Mouse (Mus musculus) left cerebral cortex, adult 8-10 months (tissue): ENCODE data around the gene Fxyd4. TPM values are rescaled to one million over a fixed set of nuclear protein-coding genes. Genes with fewer than 3 reads are reported as not detected.
A peak's percentile ranks its signal among the peaks of the same experiment; 100 is the strongest.

Experiments
- DNase-seq, 2 experiments: peaks; one replicate each; pipeline ENCODE4 v3.0.0; 2022; ENCODE audit warnings: low spot score in 2 of 2
- total RNA-seq, 4 experiments: library from RNA; stranded (reverse); gene quantifications; 2 replicates each; pipeline ENCODE4 v1.2.4; 2022

Gene Fxyd4
- total RNA-seq, 4 experiments from 2014 or later: not detected

GRCm38 (mm10) chr6:117918043-117918442 lies 19.4 kb downstream of the Fxyd4 start:
- no peak for DNase-seq

GRCm38 (mm10) chr6:117917576-117917975 lies 19.9 kb downstream of the Fxyd4 start:
- no peak for DNase-seq

GRCm38 (mm10) chr6:117916737-117917426 lies 20.6 kb downstream of the Fxyd4 start:
- peak in 1 of 2 experiments; percentile 48 for DNase-seq

GRCm38 (mm10) chr6:117916205-117916736 lies 21.2 kb downstream of the Fxyd4 start:
- DNase-seq: no peak

- no peak for DNase-seq
Observed at GRCm38 (mm10) chr6:117914541-117914940, 23.0 kb downstream of the Fxyd4 start.

GRCm38 (mm10) chr6:117910120-117910661 lies 27.3 kb downstream of the Fxyd4 start:
- no peak for DNase-seq

- no peak for DNase-seq
Observed at GRCm38 (mm10) chr6:117908424-117908900, 29.0 kb downstream of the Fxyd4 start.

- DNase-seq: no peak
Observed at GRCm38 (mm10) chr6:117907979-117908355, 29.5 kb downstream of the Fxyd4 start.

- peak in 1 of 2 experiments; percentile 70 for DNase-seq
Observed at GRCm38 (mm10) chr6:117907301-117907978, 30.1 kb downstream of the Fxyd4 start.

GRCm38 (mm10) chr6:117906590-117907271 lies 30.8 kb downstream of the Fxyd4 start:
- DNase-seq: peak; percentile 93 to 98

GRCm38 (mm10) chr6:117906015-117906531 lies 31.4 kb downstream of the Fxyd4 start:
- DNase-seq: peak; percentile 47 to 59

- DNase-seq: no peak
Observed at GRCm38 (mm10) chr6:117905260-117905930, 32.1 kb downstream of the Fxyd4 start.

GRCm38 (mm10) chr6:117903836-117904235 lies 33.7 kb downstream of the Fxyd4 start:
- DNase-seq: no peak

GRCm38 (mm10) chr6:117902556-117902955 lies 34.9 kb downstream of the Fxyd4 start:
- no peak for DNase-seq

GRCm38 (mm10) chr6:117901510-117902402 lies 35.7 kb downstream of the Fxyd4 start:
- no peak for DNase-seq

- peak in 1 of 2 experiments; percentile 62 for DNase-seq
Observed at GRCm38 (mm10) chr6:117900126-117901080, 37.1 kb downstream of the Fxyd4 start, which contains the start of gene Hnrnpf. Hnrnpf (plus strand) TSS chr6:117900324.

- DNase-seq: no peak
Observed at GRCm38 (mm10) chr6:117897800-117898199, 39.7 kb downstream of the Fxyd4 start.

GRCm38 (mm10) chr6:117893435-117893834 lies 44.1 kb downstream of the Fxyd4 start:
- DNase-seq: no peak
